Mouse (Mus musculus) forebrain, embryonic 14.5 days (tissue): ENCODE measurements around the gene Ebf4. TPM values are rescaled to one million over a fixed set of nuclear protein-coding genes. Genes with fewer than 3 reads are reported as not detected.

Experiments
- ATAC-seq: fragments of 200-750 bp; cut with Nextera tagmentation; 2 replicates; pipeline ENCODE4 v1.8.0; 2017; ENCODE audit warnings: mild to moderate bottlenecking, moderate library complexity
- DNase-seq: peaks from one replicate; pipeline ENCODE4 v3.0.0-alpha.2; 2015; ENCODE audit warnings: low spot score
- H3K27ac ChIP-seq: fragments of 300-500 bp; sonication (generic); 2 replicates; pipeline ENCODE4 v1.5.1; 2014; ENCODE audit warnings: low read depth, mild to moderate bottlenecking, control low read depth, low read length, moderate library complexity
- H3K27me3 ChIP-seq: fragments of 300-500 bp; sonication (generic); replicated peaks from 2 replicates; pipeline ENCODE4 v1.6.1; 2014; ENCODE audit warnings: low read length, control low read depth, mixed read lengths; ENCODE audit not compliant: control insufficient read depth, insufficient read depth
- H3K36me3 ChIP-seq: fragments of 300-500 bp; sonication (generic); 2 replicates; pipeline ENCODE4 v1.6.1; 2014; ENCODE audit warnings: low read length, control low read depth; ENCODE audit not compliant: control insufficient read depth, insufficient read depth
- H3K4me1 ChIP-seq: fragments of 300-500 bp; sonication (generic); 2 replicates; pipeline ENCODE4 v1.6.1; 2014; ENCODE audit warnings: antibody characterized with exemption, low read length, control low read depth; ENCODE audit not compliant: control insufficient read depth, insufficient read depth
- H3K4me2 ChIP-seq: fragments of 300-500 bp; sonication (generic); 2 replicates; pipeline ENCODE4 v1.6.1; 2014; ENCODE audit warnings: mild to moderate bottlenecking, control low read depth, low read length
- H3K4me3 ChIP-seq: fragments of 300-500 bp; sonication (generic); 2 replicates; pipeline ENCODE4 v1.5.1; 2014; ENCODE audit warnings: low read depth, low read length, control low read depth
- H3K9ac ChIP-seq: fragments of 300-500 bp; sonication (generic); 2 replicates; pipeline ENCODE4 v1.6.1; 2014; ENCODE audit warnings: mild to moderate bottlenecking, low read length, control low read depth, moderate library complexity
- H3K9me3 ChIP-seq: fragments of 300-500 bp; sonication (generic); replicated peaks from 2 replicates; pipeline ENCODE4 v1.6.1; 2016; ENCODE audit warnings: low read length, control low read depth, mixed read lengths; ENCODE audit not compliant: control insufficient read depth
- WGBS: fragments of 180-500 bp; shearing (Covaris S2); extraction: QIAGEN DNeasy Blood & Tissue Kit; methylation state at CpG from one replicate; pipeline ENCODE4 v1.1.7; 2014; 5-methylcytosine and 5-hydroxymethylcytosine counted together
- polyA plus RNA-seq: library from polyadenylated mRNA; unstranded; fragments of >200 nt; fragmentation: Nextera tagmentation; extraction: Ambion mirVana; gene quantifications from 2 replicates; pipeline ENCODE4 v1.2.1, GENCODE M21; 2014

The Ebf4 gene
- polyA plus RNA-seq: 2.1 and 2.4 TPM in 2 replicates

DNA sequence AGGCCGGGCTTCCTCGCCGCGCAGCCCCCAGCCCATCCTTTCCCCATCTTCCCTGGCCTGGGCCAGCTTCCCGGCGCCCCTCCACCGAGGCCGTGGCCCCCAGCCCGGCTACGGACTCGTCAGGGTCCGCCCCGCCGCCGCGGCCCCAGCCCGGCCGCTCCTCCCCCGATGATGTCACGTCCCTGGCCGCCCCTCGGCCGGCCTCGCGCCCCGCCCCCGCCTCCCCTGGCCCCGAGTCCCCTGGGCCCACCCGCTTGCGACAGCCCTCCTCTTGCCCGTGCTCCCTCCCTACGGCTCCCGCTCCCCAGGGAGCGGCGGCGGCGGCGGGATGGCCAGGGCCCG is at the start of gene Ebf4:
Gene Ebf4 (plus strand): TSS at position 234 of the 342 bp plus-strand sequence.
- DNase-seq (peak; percentile 81), ATAC-seq (peak; percentile 77)
- WGBS: 1% methylated on average over 35 of the region's 39 CpGs
- H3K36me3 ChIP-seq: peaks cover 9% of the 10 kb centered on the region; the same call in 1 of the 2 replicates
- peak within 1 kb of the TSS; percentile 81 for H3K27ac ChIP-seq
- peaks cover 6% of the 10 kb centered on the region for H3K4me1 ChIP-seq
- H3K27me3 ChIP-seq: no peaks in the 10 kb centered on the region
- H3K4me3 ChIP-seq: peak within 1 kb of the TSS; percentile 71
- peak within 1 kb of the TSS; percentile 83 for H3K9ac ChIP-seq
- H3K4me2 ChIP-seq: peak within 1 kb of the TSS; percentile 67
- no peaks in the 10 kb centered on the region for H3K9me3 ChIP-seq

DNA sequence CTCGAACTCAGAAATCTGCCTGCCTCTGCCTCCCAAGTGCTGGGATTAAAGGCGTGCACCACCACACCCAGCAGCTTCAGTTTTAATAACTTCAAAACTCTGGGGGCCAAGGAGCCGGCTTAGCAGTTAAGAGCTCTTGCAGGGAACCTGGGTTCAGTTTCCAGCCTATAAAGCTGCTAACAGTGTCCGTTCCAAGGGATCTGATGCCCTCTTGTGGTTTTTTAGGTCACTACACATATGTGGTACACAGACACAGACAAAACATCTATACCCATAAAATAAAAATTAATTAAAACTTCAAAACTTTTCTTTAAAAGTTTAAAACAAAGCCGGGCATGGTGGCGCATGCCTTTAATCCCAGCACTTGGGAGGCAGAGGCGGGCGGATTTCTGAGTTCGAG is 48.1 kb upstream of the Ebf4 start:
- WGBS: 47% methylated on average over 9 of the region's 9 CpGs
- no peaks in the 10 kb centered on the region for H3K9me3 ChIP-seq
- H3K4me1 ChIP-seq: no peaks in the 10 kb centered on the region
- no peak overlapping the region for H3K4me2 ChIP-seq
- no peaks in the 10 kb centered on the region for H3K27me3 ChIP-seq
- no peaks in the 10 kb centered on the region for H3K36me3 ChIP-seq
- H3K4me3 ChIP-seq: no peak overlapping the region
- H3K9ac ChIP-seq: no peak overlapping the region
- ATAC-seq (no peak), DNase-seq (peak; percentile 67)
- no peak overlapping the region for H3K27ac ChIP-seq

DNA sequence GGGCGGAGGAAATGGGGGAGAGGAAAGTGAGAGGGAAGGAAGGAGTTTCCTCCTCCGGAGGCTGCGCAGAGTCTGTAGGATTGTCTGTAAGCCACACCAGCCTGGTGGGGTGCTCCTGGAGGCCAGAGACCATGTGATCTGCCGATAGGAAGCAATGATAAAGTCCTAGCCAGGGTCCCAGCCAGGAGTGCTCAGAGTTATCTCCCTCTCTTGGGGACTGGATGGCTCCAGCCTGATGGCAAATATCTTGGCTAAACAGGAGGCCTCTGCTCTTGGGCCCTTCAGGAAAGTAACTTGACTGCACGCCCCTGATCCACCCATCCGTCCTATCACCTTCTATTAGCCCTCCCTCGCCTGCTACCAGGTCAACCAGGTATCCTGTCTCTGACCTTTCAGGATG is 46.7 kb upstream of the Ebf4 start:
- DNase-seq (no peak), ATAC-seq (no peak)
- Histone ChIP-seq H3K9ac (no peak overlapping the region), H3K9me3 (no peaks in the 10 kb centered on the region), H3K4me2 (no peak overlapping the region), H3K4me3 (no peak overlapping the region), H3K27me3 (no peaks in the 10 kb centered on the region), H3K4me1 (no peaks in the 10 kb centered on the region), H3K27ac (no peak overlapping the region), H3K36me3 (no peaks in the 10 kb centered on the region)
- WGBS: 75% methylated on average over 7 of the region's 7 CpGs

DNA sequence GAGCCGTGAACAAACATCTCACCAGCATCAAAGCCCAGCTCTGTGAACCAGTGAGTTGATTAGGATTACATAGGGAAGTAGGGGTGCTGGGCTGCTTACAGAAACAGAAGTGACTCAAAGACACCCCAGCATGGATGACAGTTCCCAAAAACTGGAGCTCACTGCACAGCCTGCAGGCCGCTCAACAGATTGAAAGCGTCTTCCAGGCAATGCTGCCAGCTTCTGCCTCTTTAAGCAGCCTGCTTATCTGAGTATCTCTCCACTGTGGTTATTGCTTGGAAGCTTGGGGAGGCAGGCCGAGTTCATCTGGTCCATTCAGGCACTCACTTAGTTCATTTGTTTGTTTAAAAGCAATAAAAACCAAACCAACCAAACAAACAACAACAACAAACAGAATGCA is 38.2 kb upstream of the Ebf4 start:
- no peaks in the 10 kb centered on the region for H3K4me1 ChIP-seq
- WGBS: 91% methylated on average over 4 of the region's 4 CpGs

DNA sequence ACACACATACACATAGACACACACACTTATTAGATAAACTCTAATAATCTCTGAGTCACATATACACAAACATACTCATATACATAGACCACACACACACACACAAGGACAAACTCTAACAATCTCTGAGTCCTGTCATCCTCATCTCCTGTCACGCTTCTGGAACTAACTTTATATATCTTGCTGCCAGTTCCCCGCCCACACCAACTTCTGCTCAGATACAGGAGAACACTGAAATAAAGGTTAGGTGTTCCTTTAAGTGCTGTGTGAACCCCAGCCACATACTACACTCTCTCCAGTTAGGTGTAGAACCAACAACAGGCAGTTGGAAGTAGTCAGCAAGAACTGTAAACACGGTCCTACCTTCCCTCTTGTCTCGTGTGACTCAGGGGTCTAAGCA is 34.1 kb upstream of the Ebf4 start:
- H3K27ac ChIP-seq: no peak overlapping the region
- H3K9ac ChIP-seq: no peak overlapping the region
- no peaks in the 10 kb centered on the region for H3K27me3 ChIP-seq
- H3K36me3 ChIP-seq: no peaks in the 10 kb centered on the region
- no peak overlapping the region for H3K4me2 ChIP-seq
- no peak overlapping the region for H3K4me3 ChIP-seq
- no peaks in the 10 kb centered on the region for H3K9me3 ChIP-seq
- H3K4me1 ChIP-seq: no peaks in the 10 kb centered on the region
- 85% methylated on average over 4 of the region's 4 CpGs for whole genome bisulfite sequencing
- DNase-seq (no peak), ATAC-seq (no peak)

More for the DNA sequence above, 38.2 kb upstream of the Ebf4 start:
- Histone ChIP-seq H3K9me3 (no peaks in the 10 kb centered on the region), H3K27ac (no peak overlapping the region), H3K4me3 (no peak overlapping the region), H3K9ac (no peak overlapping the region), H3K4me2 (no peak overlapping the region), H3K36me3 (no peaks in the 10 kb centered on the region), H3K27me3 (no peaks in the 10 kb centered on the region)
- DNase-seq: no peak
- ATAC-seq: no peak

DNA sequence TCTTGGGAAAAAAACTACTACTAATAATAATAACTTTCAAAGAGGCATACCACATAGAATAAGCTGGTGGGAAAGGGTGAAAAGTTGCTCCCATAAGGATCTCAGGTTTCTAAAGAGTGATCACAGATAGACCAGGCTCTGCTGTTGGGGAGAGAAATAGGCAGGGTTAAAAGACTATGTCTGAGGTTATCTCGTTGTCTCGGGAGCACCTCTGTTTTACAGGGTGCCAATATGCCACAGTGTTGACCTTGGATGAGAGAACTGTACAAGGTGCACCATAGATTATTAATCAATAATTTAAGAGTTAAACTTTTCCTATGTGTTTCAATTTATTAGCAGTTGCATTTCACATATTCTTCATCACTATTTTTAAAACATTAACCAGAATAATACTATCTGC is 33.1 kb upstream of the Ebf4 start:
- no peak for ATAC-seq
- H3K27me3 ChIP-seq: no peaks in the 10 kb centered on the region
- DNase-seq: no peak
- no peaks in the 10 kb centered on the region for H3K9me3 ChIP-seq
- no peak overlapping the region for H3K4me2 ChIP-seq
- H3K4me1 ChIP-seq: no peaks in the 10 kb centered on the region
- no peak overlapping the region for H3K4me3 ChIP-seq
- no peak overlapping the region for H3K27ac ChIP-seq
- no peaks in the 10 kb centered on the region for H3K36me3 ChIP-seq
- 87% methylated on average over 2 of the region's 2 CpGs for WGBS
- no peak overlapping the region for H3K9ac ChIP-seq

DNA sequence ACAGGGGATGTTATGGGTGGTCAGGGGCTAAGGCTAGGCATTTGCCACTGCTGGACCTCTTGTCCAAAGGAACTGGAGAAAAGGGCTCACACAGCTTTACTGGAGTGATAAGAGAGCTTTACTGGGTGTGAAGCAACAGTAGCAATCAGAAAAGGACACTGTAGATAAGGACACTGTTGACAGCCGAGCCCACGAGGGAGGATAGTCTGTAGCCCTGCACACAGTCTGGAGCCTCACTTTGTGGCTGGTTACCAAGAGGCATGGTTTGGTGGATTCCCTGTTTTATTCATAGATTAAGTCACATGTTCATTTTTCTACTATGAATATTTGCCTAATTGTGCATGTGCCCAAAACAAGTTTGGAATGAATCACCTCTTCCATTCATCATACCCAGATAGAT is 32.6 kb upstream of the Ebf4 start:
- H3K9me3 ChIP-seq: no peaks in the 10 kb centered on the region
- no peak overlapping the region for H3K9ac ChIP-seq
- H3K4me3 ChIP-seq: no peak overlapping the region
- no peaks in the 10 kb centered on the region for H3K4me1 ChIP-seq
- no peak overlapping the region for H3K4me2 ChIP-seq
- H3K27ac ChIP-seq: no peak overlapping the region
- no peaks in the 10 kb centered on the region for H3K27me3 ChIP-seq
- DNase-seq: no peak
- ATAC-seq: no peak
- H3K36me3 ChIP-seq: no peaks in the 10 kb centered on the region
- WGBS: 81% methylated on average over 2 of the region's 2 CpGs

DNA sequence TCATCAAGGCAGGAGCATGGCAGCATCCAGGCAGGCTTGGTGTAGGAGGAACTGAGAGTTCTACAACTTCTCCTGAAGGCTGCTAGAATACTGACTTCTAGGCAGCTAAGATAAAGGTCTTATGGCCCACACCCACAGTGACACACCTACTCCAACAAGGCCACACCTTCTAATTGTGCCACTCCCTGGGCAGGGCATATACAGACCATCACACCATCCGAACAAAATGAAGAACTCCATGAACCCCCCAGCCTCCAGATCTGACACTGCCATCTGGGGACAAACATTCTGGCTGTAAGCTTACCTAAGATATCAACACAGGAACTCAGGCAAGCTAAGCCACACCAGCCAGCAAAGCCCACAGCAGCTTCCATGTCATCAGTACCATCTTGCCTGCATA is 29.4 kb upstream of the Ebf4 start:
- H3K4me3 ChIP-seq: no peak overlapping the region
- DNase-seq (no peak), ATAC-seq (no peak)
- H3K9me3 ChIP-seq: no peaks in the 10 kb centered on the region
- no peak overlapping the region for H3K9ac ChIP-seq
- H3K27me3 ChIP-seq: no peaks in the 10 kb centered on the region
- no peak overlapping the region for H3K27ac ChIP-seq
- WGBS: 90% methylated on average over 1 of the region's 1 CpGs
- H3K4me2 ChIP-seq: no peak overlapping the region
- no peaks in the 10 kb centered on the region for H3K4me1 ChIP-seq
- H3K36me3 ChIP-seq: no peaks in the 10 kb centered on the region

DNA sequence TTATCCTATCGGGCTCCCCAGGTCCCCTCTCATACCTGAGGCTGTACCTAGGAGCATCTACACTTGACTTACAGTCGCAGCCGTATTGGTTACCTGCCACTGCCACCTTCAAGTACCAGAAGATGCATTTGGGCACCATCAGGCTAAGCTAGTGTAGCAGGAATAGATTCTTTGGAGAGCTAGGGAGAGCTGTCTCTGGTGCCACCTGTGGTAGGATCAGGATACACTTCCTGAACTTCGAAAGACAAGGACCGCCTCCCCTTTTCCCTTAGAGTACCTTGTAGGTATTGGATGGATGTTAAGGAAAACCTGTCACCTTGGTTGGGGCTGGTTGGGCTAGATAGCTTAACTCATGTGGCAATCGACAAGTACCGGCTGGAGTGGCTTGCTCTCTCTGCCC is 26.9 kb upstream of the Ebf4 start:
- Histone ChIP-seq H3K36me3 (no peaks in the 10 kb centered on the region), H3K4me2 (no peak overlapping the region), H3K27me3 (no peaks in the 10 kb centered on the region), H3K4me1 (peaks cover under 1% of the 10 kb centered on the region), H3K4me3 (no peak overlapping the region), H3K9ac (no peak overlapping the region), H3K27ac (no peak overlapping the region), H3K9me3 (no peaks in the 10 kb centered on the region)
- DNase-seq: no peak
- ATAC-seq: no peak
- 69% methylated on average over 7 of the region's 7 CpGs for WGBS
